Mouse (Mus musculus): ENCODE measurements around the gene Psg17. TPM values are rescaled to one million over a fixed set of nuclear protein-coding genes. Genes with fewer than 3 reads are reported as not detected.

The Psg17 gene
- total RNA-seq, 2 experiments from 2014 or later: not detected

Other genes starting within 250 kb of the Psg17 start
- gene Psg23, start 205.1 kb downstream of the Psg17 start, total RNA-seq (2021): not detected
- gene Psg21, start 164.9 kb downstream of the Psg17 start, total RNA-seq (2021): not detected
- not detected for gene Psg20, start 135.4 kb downstream of the Psg17 start, total RNA-seq (2021)
- gene Psg22, start 103.5 kb downstream of the Psg17 start, total RNA-seq (2021): not detected
- not detected for gene Psg19, start 23.1 kb downstream of the Psg17 start, total RNA-seq (2021)
- 1 to 10 TPM in 1 of 2 experiments, under 1 TPM in 1; 0.90 to 1.5 TPM for gene Mill2, start 18.4 kb upstream of the Psg17 start, total RNA-seq (2021)
- gene Pglyrp1, start 49.7 kb upstream of the Psg17 start, total RNA-seq (2021): 10 to 100 TPM; 16.1 to 16.8 TPM
- 10 to 100 TPM; 16.0 to 23.3 TPM for gene Ccdc61, start 88.8 kb upstream of the Psg17 start, total RNA-seq (2021)
- gene Nova2, start 104.3 kb upstream of the Psg17 start, total RNA-seq (2021): 100 to 1,000 TPM; 152 to 154 TPM
- gene Nanos2, start 165.8 kb upstream of the Psg17 start, total RNA-seq (2021): 1 to 10 TPM; 1.4 to 1.7 TPM
- gene Mypop, start 169.6 kb upstream of the Psg17 start, total RNA-seq (2021): 10 to 100 TPM; 18.8 to 20.2 TPM
- 10 to 100 TPM; 56.9 to 60.8 TPM for gene Irf2bp1, start 182.4 kb upstream of the Psg17 start, total RNA-seq (2021)
- not detected for gene Foxa3, start 201.9 kb upstream of the Psg17 start, total RNA-seq (2021)
- gene Sympk, start 202.8 kb upstream of the Psg17 start, total RNA-seq (2021): 10 to 100 TPM; 87.1 to 96.8 TPM
- under 1 TPM; 0.30 to 0.46 TPM for gene Rsph6a, start 233.1 kb upstream of the Psg17 start, total RNA-seq (2021)

Measured in left cerebral cortex, postnatal 4 days (tissue).